Mouse (Mus musculus) ES-E14 (cell line): ENCODE data around the gene Fopnl.

Source experiments
- HCFC1 ChIP-seq: IDR thresholded peaks from 2 replicates; pipeline ENCODE4 v1.6.1; 2012; ENCODE audit warnings: low read length, inconsistent platforms, borderline replicate concordance; ENCODE audit not compliant: insufficient read depth
- MAFK ChIP-seq: IDR thresholded peaks from 2 replicates; pipeline ENCODE4 v1.6.1; 2014; ENCODE audit warnings: mild to moderate bottlenecking, low read depth, low read length, inconsistent platforms; ENCODE audit not compliant: insufficient read depth
- ZNF384 ChIP-seq: IDR thresholded peaks from 2 replicates; pipeline ENCODE4 v1.6.1; 2012; ENCODE audit warnings: low read depth, low read length, inconsistent platforms

DNA sequence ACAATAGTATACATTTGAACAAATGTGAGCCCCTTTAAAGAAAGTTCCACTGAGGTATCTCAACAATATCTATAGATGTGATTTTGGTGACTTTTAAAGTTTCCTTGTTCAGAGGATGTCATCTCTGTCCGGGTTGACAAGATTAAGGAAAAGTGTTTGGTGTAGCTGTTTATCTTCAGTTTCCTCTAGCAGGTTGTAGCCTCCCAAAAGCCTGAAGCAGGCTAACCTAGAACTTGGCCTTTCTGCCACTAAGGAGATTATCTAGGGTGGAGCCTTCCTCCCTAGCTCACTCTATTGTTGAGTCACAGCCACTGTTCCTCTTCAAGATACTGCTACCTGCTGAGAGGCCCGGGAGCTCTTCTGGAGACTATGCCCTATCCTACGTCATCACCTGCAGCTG lies 27.8 kb upstream of the Fopnl start:
- TF ChIP-seq ZNF384 = no peak
- TF ChIP-seq HCFC1 = no peak
- TF ChIP-seq MAFK = no peak
